11 mouse cellular contexts compared by ENCODE assay signal in the genomic region with DNA sequence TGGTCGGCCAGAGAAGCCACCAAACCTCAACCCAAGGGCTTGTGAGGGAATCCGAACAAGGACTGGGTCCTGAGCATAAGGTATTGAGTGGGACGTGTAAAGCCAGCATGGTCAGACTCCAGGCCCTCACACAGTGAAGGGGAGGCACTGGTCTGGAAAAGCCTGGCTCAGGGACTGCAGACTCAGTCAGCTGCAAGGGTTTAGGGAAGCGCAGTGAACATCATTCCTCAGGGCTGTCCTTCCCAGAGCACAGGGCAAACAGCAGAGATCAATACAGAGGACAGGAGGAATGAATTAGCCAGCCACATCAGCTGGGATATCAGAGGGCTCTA.
DNase-seq lines count a peak whose midpoint lies in the region; ATAC-seq and TF ChIP-seq lines count a peak whose summit lies in the region.
"Had no signal": no experiment of that assay in that cellular context is flagged by ENCODE, and none has a peak within 500 bp of the region (broad histone marks: within the 10 kb centered on the region; RNA-seq: fewer than 3 reads in every experiment).

No protein-coding gene starts in this region.

- no peak for TF ChIP-seq CTCF in heart, adult 2 months (IDR thresholded peaks at IDR 0.05)

- H3K79me2 ChIP-seq in heart, adult 2 months (replicated peaks; ENCODE audit: control insufficient read depth, insufficient read depth, low read length), result no peaks in the 10 kb centered on the region

- peak; percentile 21; the same call in 1 of the 2 replicates for ATAC-seq in kidney, embryonic 15.5 days (replicated peaks; ENCODE audit: low FRiP score)
- peak; percentile 44 for ATAC-seq in intestine, embryonic 16.5 days
- ATAC-seq in stomach, embryonic 14.5 days (ENCODE audit: insufficient number of reproducible peaks, insufficient read depth, low FRiP score, low read depth), result peak; percentile 39; the same call in 1 of the 2 replicates

- H3K36me3 ChIP-seq in heart, adult 2 months (ENCODE audit: control insufficient read depth, insufficient read depth, low read length), result peaks cover 7% of the 10 kb centered on the region
- no peaks in the 10 kb centered on the region for H3K36me3 ChIP-seq in kidney, embryonic 15.5 days
- H3K36me3 ChIP-seq in intestine, embryonic 16.5 days (ENCODE audit: control insufficient read depth, insufficient read depth, low read length), result no peaks in the 10 kb centered on the region
- no peaks in the 10 kb centered on the region for H3K36me3 ChIP-seq in stomach, embryonic 14.5 days (ENCODE audit: control insufficient read depth, insufficient read depth, low read length)
- H3K36me3 ChIP-seq: hindbrain, embryonic 15.5 days had no signal

- H3K4me2 ChIP-seq in kidney, embryonic 15.5 days, result no peak overlapping the region
- no peak overlapping the region for H3K4me2 ChIP-seq in intestine, embryonic 16.5 days (ENCODE audit: low read depth, low read length)
- H3K4me2 ChIP-seq in stomach, embryonic 14.5 days (replicated peaks; ENCODE audit: low read depth, low read length), result no peak overlapping the region
- H3K4me2 ChIP-seq: hindbrain, embryonic 15.5 days had no signal

- no peak overlapping the region for H3K9ac ChIP-seq in heart, adult 2 months (ENCODE audit: low read depth, low read length)
- H3K9ac ChIP-seq in kidney, embryonic 15.5 days, result no peak overlapping the region
- no peak overlapping the region for H3K9ac ChIP-seq in intestine, embryonic 16.5 days (ENCODE audit: low read depth, low read length)
- H3K9ac ChIP-seq in stomach, embryonic 14.5 days (replicated peaks; ENCODE audit: low read depth, low read length), result no peak overlapping the region; the same call in 1 of the 2 replicates
- H3K9ac ChIP-seq: hindbrain, embryonic 15.5 days had no signal

- TF ChIP-seq POLR2A in heart, adult 2 months (IDR thresholded peaks at IDR 0.05; ENCODE audit: insufficient read depth, low read depth, low read length), result no peak

- no peaks in the 10 kb centered on the region for H3K27me3 ChIP-seq in heart, adult 2 months (ENCODE audit: control insufficient read depth, insufficient read depth, low read length)
- no peaks in the 10 kb centered on the region for H3K27me3 ChIP-seq in kidney, embryonic 15.5 days
- no peaks in the 10 kb centered on the region for H3K27me3 ChIP-seq in intestine, embryonic 16.5 days (replicated peaks; ENCODE audit: control insufficient read depth, insufficient read depth, low read length)
- H3K27me3 ChIP-seq in stomach, embryonic 14.5 days (ENCODE audit: control insufficient read depth, insufficient read depth, low read length), result no peaks in the 10 kb centered on the region
- H3K27me3 ChIP-seq: hindbrain, embryonic 15.5 days had no signal

- peak overlapping the region; percentile 51 for H3K27ac ChIP-seq in heart, adult 2 months
- H3K27ac ChIP-seq in kidney, embryonic 15.5 days, result peak overlapping the region; percentile 89
- peak overlapping the region; percentile 80 for H3K27ac ChIP-seq in intestine, embryonic 16.5 days (ENCODE audit: low read length)
- H3K27ac ChIP-seq in stomach, embryonic 14.5 days (ENCODE audit: low read length), result peak overlapping the region; percentile 94
- H3K27ac ChIP-seq: hindbrain, embryonic 15.5 days had no signal

- TF ChIP-seq EP300 in heart, adult 2 months (IDR thresholded peaks at IDR 0.05; ENCODE audit: insufficient read depth, low read depth, low read length), result no peak

- peaks cover 4% of the 10 kb centered on the region for H3K4me1 ChIP-seq in heart, adult 2 months (ENCODE audit: control insufficient read depth, insufficient read depth, low read length)
- peaks cover 38% of the 10 kb centered on the region for H3K4me1 ChIP-seq in kidney, embryonic 15.5 days
- peaks cover 17% of the 10 kb centered on the region for H3K4me1 ChIP-seq in intestine, embryonic 16.5 days (ENCODE audit: control insufficient read depth, insufficient read depth, low read length)
- peaks cover 36% of the 10 kb centered on the region for H3K4me1 ChIP-seq in stomach, embryonic 14.5 days (ENCODE audit: control insufficient read depth, insufficient read depth, low read length)
- H3K4me1 ChIP-seq: hindbrain, embryonic 15.5 days had no signal

- 43% methylated on average over 4 of the region's 4 CpGs for WGBS in heart, adult 2 months
- WGBS in kidney, embryonic 15.5 days, result 27% methylated on average over 4 of the region's 4 CpGs
- WGBS in intestine, embryonic 16.5 days, result 27% methylated on average over 4 of the region's 4 CpGs
- 29% methylated on average over 4 of the region's 4 CpGs for WGBS in stomach, embryonic 14.5 days

- no peaks in the 10 kb centered on the region for H3K9me3 ChIP-seq in kidney, embryonic 15.5 days (replicated peaks)
- H3K9me3 ChIP-seq in intestine, embryonic 16.5 days (ENCODE audit: control insufficient read depth, low read length), result no peaks in the 10 kb centered on the region
- no peaks in the 10 kb centered on the region for H3K9me3 ChIP-seq in stomach, embryonic 14.5 days (ENCODE audit: control insufficient read depth, low read depth, low read length)
- H3K9me3 ChIP-seq: hindbrain, embryonic 15.5 days had no signal

- no peak overlapping the region for H3K4me3 ChIP-seq in heart, adult 2 months
- no peak overlapping the region for H3K4me3 ChIP-seq in kidney, embryonic 15.5 days (replicated peaks)
- H3K4me3 ChIP-seq in intestine, embryonic 16.5 days (ENCODE audit: low read length), result no peak overlapping the region
- H3K4me3 ChIP-seq in stomach, embryonic 14.5 days (ENCODE audit: low read depth, low read length), result no peak overlapping the region
- H3K4me3 ChIP-seq: hindbrain, embryonic 15.5 days had no signal

- no peak for DNase-seq in heart, adult 2 months
- DNase-seq in heart, adult 18-20 months, result no peak
- DNase-seq in kidney, postnatal 36 days, result no peak
- no peak for DNase-seq in Muller cell, postnatal 12 days (ENCODE audit: inconsistent ontology term)
- DNase-seq in adipocyte (ENCODE audit: low spot score), result no peak
- DNase-seq: cerebellum, postnatal 14 days; retina, postnatal 1 day had no signal

- intact Hi-C loops in heart, adult 2 months (cut with DNase I), result loop anchor here (10.0 kb wide), 1 partner anchor 342 kb away; no protein-coding TSS in a partner anchor
